Mouse (Mus musculus) bone marrow, adult 2 months (tissue): ENCODE results near the gene Actr1b.

Experiments used
- CTCF ChIP-seq: fragments of 200-500 bp; IDR thresholded peaks from 2 replicates; pipeline ENCODE4 v1.5.1; 2011; ENCODE audit warnings: low read length, control low read depth; ENCODE audit not compliant: control insufficient read depth, insufficient read depth
- POLR2A ChIP-seq: fragments of 200-500 bp; IDR thresholded peaks from 2 replicates; pipeline ENCODE4 v1.6.1; 2011; ENCODE audit warnings: low read depth, mild to moderate bottlenecking, control low read depth, low read length, borderline replicate concordance; ENCODE audit not compliant: control insufficient read depth

DNA sequence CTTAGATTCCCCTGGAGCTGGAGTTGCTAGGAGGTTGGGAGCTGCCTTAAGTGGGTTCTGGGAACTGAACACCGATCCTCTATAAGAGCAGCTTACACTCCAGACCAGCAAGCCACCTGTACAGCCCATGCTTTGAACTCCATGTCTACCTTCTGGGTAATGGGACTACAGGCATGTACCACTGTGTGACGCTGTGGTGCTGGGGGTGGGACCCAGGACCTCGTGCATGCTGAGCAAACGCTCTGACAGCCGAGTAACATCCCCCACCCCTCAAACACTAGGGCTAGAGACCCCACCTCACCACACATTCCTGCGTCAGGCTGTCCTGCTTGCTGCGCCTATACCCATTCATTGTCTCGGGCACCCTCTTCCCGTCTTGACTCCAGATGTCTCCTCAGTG is 44.3 kb upstream of the Actr1b start:
- no peak for TF ChIP-seq CTCF
- TF ChIP-seq POLR2A, result no peak
